Comparison of ENCODE assay signal across 21 mouse cellular contexts in genomic region chr8:10705909-10706308, GRCm38 (mm10).
DNase-seq lines count a peak whose midpoint lies in the region; ATAC-seq and TF ChIP-seq lines count a peak whose summit lies in the region.
"Had no signal": no experiment of that assay in that cellular context is flagged by ENCODE, and none has a peak within 500 bp of the region (broad histone marks: within the 10 kb centered on the region; RNA-seq: fewer than 3 reads in every experiment).

No protein-coding gene starts in this region.

- no peak for TF ChIP-seq POLR2A in liver, adult 2 months (IDR thresholded peaks at IDR 0.05; ENCODE audit: extremely low read depth, insufficient read depth, low read length)

- H3K9ac ChIP-seq in liver, adult 2 months (ENCODE audit: low read depth, low read length), result no peak overlapping the region
- no peak overlapping the region for H3K9ac ChIP-seq in liver, embryonic 12.5 days
- no peak overlapping the region for H3K9ac ChIP-seq in midbrain, embryonic 11.5 days (ENCODE audit: low read length)
- no peak overlapping the region for H3K9ac ChIP-seq in midbrain, embryonic 15.5 days
- H3K9ac ChIP-seq: embryonic facial prominence, embryonic 12.5 days; forebrain, embryonic 13.5 days; forebrain, embryonic 15.5 days; forebrain, postnatal 0 days had no signal

- no peak overlapping the region for H3K4me2 ChIP-seq in liver, embryonic 12.5 days
- no peak overlapping the region for H3K4me2 ChIP-seq in midbrain, embryonic 11.5 days
- H3K4me2 ChIP-seq in midbrain, embryonic 15.5 days, result no peak overlapping the region
- H3K4me2 ChIP-seq: embryonic facial prominence, embryonic 12.5 days; forebrain, embryonic 13.5 days; forebrain, embryonic 15.5 days had no signal

- H3K79me2 ChIP-seq in liver, adult 2 months (ENCODE audit: control insufficient read depth, insufficient read depth, low read length), result no peaks in the 10 kb centered on the region
- no peaks in the 10 kb centered on the region for H3K79me2 ChIP-seq in macrophage (ENCODE audit: inconsistent target)

- no peaks in the 10 kb centered on the region for H3K4me1 ChIP-seq in liver, adult 2 months (ENCODE audit: control insufficient read depth, insufficient read depth, low read length)
- H3K4me1 ChIP-seq in liver, embryonic 12.5 days, result no peaks in the 10 kb centered on the region
- peaks cover 14% of the 10 kb centered on the region for H3K4me1 ChIP-seq in midbrain, embryonic 11.5 days (ENCODE audit: control insufficient read depth, insufficient read depth, low read length)
- peaks cover 19% of the 10 kb centered on the region for H3K4me1 ChIP-seq in midbrain, embryonic 15.5 days
- H3K4me1 ChIP-seq: embryonic facial prominence, embryonic 12.5 days had no signal

- H3K4me3 ChIP-seq in liver, adult 2 months (ENCODE audit: insufficient read depth, low read depth, low read length), result no peak overlapping the region
- H3K4me3 ChIP-seq in liver, embryonic 12.5 days, result no peak overlapping the region
- H3K4me3 ChIP-seq in midbrain, embryonic 11.5 days (ENCODE audit: low read depth, low read length), result no peak overlapping the region
- no peak overlapping the region for H3K4me3 ChIP-seq in midbrain, embryonic 15.5 days
- no peak overlapping the region for H3K4me3 ChIP-seq in macrophage (ENCODE audit: inconsistent target)
- H3K4me3 ChIP-seq: embryonic facial prominence, embryonic 10.5 days; embryonic facial prominence, embryonic 12.5 days; forebrain, embryonic 13.5 days; forebrain, embryonic 15.5 days had no signal

- TF ChIP-seq CTCF in liver, adult 2 months (IDR thresholded peaks at IDR 0.05; ENCODE audit: low read depth, low read length), result no peak

- H3K27me3 ChIP-seq in liver, adult 2 months (ENCODE audit: control insufficient read depth, insufficient read depth, low read length), result no peaks in the 10 kb centered on the region
- peaks cover 7% of the 10 kb centered on the region; the same call in 1 of the 2 replicates for H3K27me3 ChIP-seq in liver, embryonic 12.5 days (replicated peaks)
- H3K27me3 ChIP-seq in midbrain, embryonic 11.5 days (ENCODE audit: control insufficient read depth, insufficient read depth, low read length), result no peaks in the 10 kb centered on the region
- no peaks in the 10 kb centered on the region for H3K27me3 ChIP-seq in midbrain, embryonic 15.5 days (replicated peaks)
- H3K27me3 ChIP-seq: CH12.LX; embryonic facial prominence, embryonic 12.5 days; forebrain, embryonic 15.5 days had no signal

- no peaks in the 10 kb centered on the region for H3K36me3 ChIP-seq in liver, adult 2 months (ENCODE audit: control insufficient read depth, insufficient read depth, low read length)
- H3K36me3 ChIP-seq in liver, embryonic 12.5 days, result no peaks in the 10 kb centered on the region
- no peaks in the 10 kb centered on the region for H3K36me3 ChIP-seq in midbrain, embryonic 11.5 days (ENCODE audit: control insufficient read depth, insufficient read depth, low read length)
- H3K36me3 ChIP-seq in midbrain, embryonic 15.5 days (replicated peaks), result no peaks in the 10 kb centered on the region
- H3K36me3 ChIP-seq in macrophage (ENCODE audit: inconsistent target), result no peaks in the 10 kb centered on the region
- H3K36me3 ChIP-seq: embryonic facial prominence, embryonic 10.5 days; embryonic facial prominence, embryonic 12.5 days; forebrain, embryonic 15.5 days had no signal

- H3K9me3 ChIP-seq in liver, embryonic 12.5 days (replicated peaks), result no peaks in the 10 kb centered on the region
- no peaks in the 10 kb centered on the region for H3K9me3 ChIP-seq in midbrain, embryonic 11.5 days (ENCODE audit: control insufficient read depth, low read length)
- no peaks in the 10 kb centered on the region for H3K9me3 ChIP-seq in midbrain, embryonic 15.5 days
- H3K9me3 ChIP-seq: embryonic facial prominence, embryonic 10.5 days; embryonic facial prominence, embryonic 12.5 days; forebrain, embryonic 13.5 days; forebrain, embryonic 15.5 days had no signal

- WGBS in liver, adult 2 months, result 51% methylated on average over 7 of the region's 7 CpGs
- 40% methylated on average over 7 of the region's 7 CpGs for WGBS in liver, embryonic 12.5 days (ENCODE audit: insufficient replicate concordance)
- 76% methylated on average over 7 of the region's 7 CpGs for WGBS in midbrain, embryonic 11.5 days
- WGBS in midbrain, embryonic 15.5 days, result 75% methylated on average over 7 of the region's 7 CpGs
- 60% methylated on average over 7 of the region's 7 CpGs for WGBS in macrophage (ENCODE audit: missing documents)

- H3K27ac ChIP-seq in liver, adult 2 months (replicated peaks; ENCODE audit: insufficient read depth, low read depth, low read length), result no peak overlapping the region
- H3K27ac ChIP-seq in liver, embryonic 12.5 days, result no peak overlapping the region
- no peak overlapping the region for H3K27ac ChIP-seq in midbrain, embryonic 11.5 days (ENCODE audit: low read depth, low read length)
- H3K27ac ChIP-seq in midbrain, embryonic 15.5 days, result no peak overlapping the region
- H3K27ac ChIP-seq in macrophage, result peak overlapping the region; percentile 83
- H3K27ac ChIP-seq: embryonic facial prominence, embryonic 10.5 days; embryonic facial prominence, embryonic 12.5 days; forebrain, embryonic 13.5 days; forebrain, embryonic 15.5 days had no signal

- ATAC-seq in liver, embryonic 12.5 days, result no peak
- ATAC-seq in midbrain, embryonic 11.5 days (ENCODE audit: low FRiP score), result no peak
- no peak for ATAC-seq in midbrain, embryonic 15.5 days (replicated peaks)
- ATAC-seq: CD4-positive, CD25-positive, alpha-beta regulatory T cell, adult 4 months; forebrain, embryonic 13.5 days; forebrain, embryonic 15.5 days; forebrain, postnatal 0 days had no signal

- DNase-seq in liver, adult 2 months (ENCODE audit: extremely low read depth, low read depth, low spot score), result peak; percentile 19
- peak; percentile 85 for DNase-seq in midbrain, embryonic 11.5 days (ENCODE audit: low spot score, missing footprints)
- DNase-seq in heart, postnatal 4 days, result no peak
- DNase-seq: adrenal gland, adult 8-10 months; adrenal gland, postnatal 25 days; B cell, adult 2 months; cerebellum, adult 11-12 months; cerebellum, adult 2 months; cerebellum, adult 9-10 months; cerebellum, postnatal 10 days; cerebellum, postnatal 25 days; forebrain, postnatal 0 days had no signal
